Mouse (Mus musculus): Measurements from ENCODE around the gene Gm45713. TPM values are rescaled to one million over a fixed set of nuclear protein-coding genes. Genes with fewer than 3 reads are reported as not detected.
"Not testable (repeated sequence)": the region's sequence is repeated elsewhere in the genome, so short reads cannot be mapped to it uniquely, and the experiment has no call there.

Gm45713 gene
- polyA plus RNA-seq, 1 experiment from 2014 or later, result not detected

DNA sequence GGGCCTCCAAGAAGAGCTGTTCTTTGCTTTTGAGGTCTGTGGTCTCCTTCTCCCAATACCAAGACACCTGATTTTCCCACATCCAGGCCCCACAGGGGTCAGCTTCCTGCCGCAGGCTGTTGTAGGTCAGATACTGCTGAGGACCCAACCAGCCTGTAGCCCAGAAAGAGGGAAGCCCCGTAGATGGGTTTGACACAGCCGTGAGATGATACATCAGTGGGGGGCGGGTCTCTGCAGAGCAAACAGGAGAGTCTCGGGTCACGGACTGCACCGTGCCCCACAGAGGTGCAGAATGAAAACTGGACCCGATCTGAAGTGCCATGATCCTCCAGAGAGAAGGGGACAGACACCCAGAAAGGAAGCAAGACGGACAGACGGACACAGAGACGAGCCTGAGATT, 33.6 kb downstream of the Gm45713 start:
- H3K36me3 ChIP-seq, result no peaks in the 10 kb centered on the region
- WGBS, result 90% methylated on average over 11 of the region's 11 CpGs
- H3K4me3 ChIP-seq (replicated peaks), result no peak overlapping the region
- H3K9ac ChIP-seq (replicated peaks), result no peak overlapping the region
- no peak overlapping the region for H3K27ac ChIP-seq
- no peak overlapping the region for H3K4me2 ChIP-seq (replicated peaks)
- 0 out of 2 replicates have a peak, but pooled peaks cover 4% of the 10 kb centered on the region for H3K4me1 ChIP-seq (replicated peaks)
- H3K9me3 ChIP-seq, result no peaks in the 10 kb centered on the region
- H3K27me3 ChIP-seq, result no peaks in the 10 kb centered on the region
- ATAC-seq, result no peak

DNA sequence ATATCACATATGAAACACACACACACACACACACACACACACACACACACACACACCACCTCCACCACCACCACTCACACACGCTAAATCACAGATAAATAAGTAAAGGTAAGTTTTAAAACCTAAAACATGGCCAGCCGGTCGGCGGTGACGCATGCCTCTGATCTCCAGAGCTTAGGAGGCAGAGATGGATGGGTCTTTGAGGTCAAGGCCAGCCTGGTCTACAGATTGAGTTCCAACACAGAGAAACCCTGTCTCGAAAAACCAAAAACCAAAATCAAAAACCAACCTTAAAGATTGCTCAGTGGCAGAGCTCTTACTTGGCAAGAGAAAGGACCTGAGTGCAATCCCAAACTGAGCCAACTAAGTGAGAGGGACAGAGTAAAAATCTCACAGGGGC, 36.0 kb downstream of the Gm45713 start:
- WGBS, result 97% methylated on average over 6 of the region's 6 CpGs
- ATAC-seq, result no peak

DNA sequence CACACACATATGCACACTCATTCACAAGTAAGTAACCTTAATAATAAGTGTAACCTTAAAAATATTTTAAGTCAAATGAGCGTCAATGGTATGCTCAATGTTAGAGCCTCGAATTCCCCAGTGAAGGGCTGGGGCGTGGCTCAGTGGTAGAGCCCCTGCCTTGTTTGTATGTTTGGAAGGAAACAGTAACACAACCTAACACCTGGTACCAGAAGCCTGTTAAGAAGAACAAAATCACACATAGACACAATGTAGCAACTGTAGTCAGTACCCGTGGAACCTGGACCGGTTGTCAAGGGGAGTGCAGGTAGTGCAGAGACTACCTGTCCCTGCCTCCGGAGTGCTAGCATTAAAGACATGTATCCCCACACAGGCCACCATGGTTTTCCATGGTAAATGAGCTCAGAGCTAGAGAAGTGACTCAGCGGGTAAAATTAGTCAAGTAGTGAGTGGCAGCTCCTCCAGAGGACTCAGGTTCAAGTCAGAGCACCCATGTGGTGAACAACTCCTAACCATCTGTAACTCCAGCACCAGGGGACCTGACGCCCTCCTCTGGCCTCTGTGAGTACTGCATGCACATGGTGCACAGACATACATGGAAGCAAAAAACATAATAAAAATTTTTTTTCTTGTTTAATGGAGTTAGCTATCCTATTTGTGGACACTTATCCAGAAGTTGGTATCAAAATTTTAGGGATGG, 37.3 kb downstream of the Gm45713 start:
- H3K4me1 ChIP-seq (replicated peaks), result no peaks in the 10 kb centered on the region
- no peak overlapping the region for H3K4me3 ChIP-seq (replicated peaks)
- H3K27ac ChIP-seq, result no peak overlapping the region
- no peak overlapping the region for H3K9ac ChIP-seq (replicated peaks)
- H3K27me3 ChIP-seq, result no peaks in the 10 kb centered on the region
- no peak overlapping the region for H3K4me2 ChIP-seq (replicated peaks)
- WGBS, result 89% methylated on average over 8 of the region's 8 CpGs
- no peak for ATAC-seq
- no peaks in the 10 kb centered on the region for H3K36me3 ChIP-seq
- H3K9me3 ChIP-seq, result no peaks in the 10 kb centered on the region

More for the DNA sequence above, 36.0 kb downstream of the Gm45713 start:
- Histone ChIP-seq H3K9me3 (no peaks in the 10 kb centered on the region), H3K4me2 (replicated peaks) (no peak overlapping the region), H3K4me3 (replicated peaks) (no peak overlapping the region), H3K27me3 (no peaks in the 10 kb centered on the region), H3K36me3 (no peaks in the 10 kb centered on the region), H3K4me1 (replicated peaks) (no peaks in the 10 kb centered on the region), H3K27ac (no peak overlapping the region), H3K9ac (replicated peaks) (no peak overlapping the region)

DNA sequence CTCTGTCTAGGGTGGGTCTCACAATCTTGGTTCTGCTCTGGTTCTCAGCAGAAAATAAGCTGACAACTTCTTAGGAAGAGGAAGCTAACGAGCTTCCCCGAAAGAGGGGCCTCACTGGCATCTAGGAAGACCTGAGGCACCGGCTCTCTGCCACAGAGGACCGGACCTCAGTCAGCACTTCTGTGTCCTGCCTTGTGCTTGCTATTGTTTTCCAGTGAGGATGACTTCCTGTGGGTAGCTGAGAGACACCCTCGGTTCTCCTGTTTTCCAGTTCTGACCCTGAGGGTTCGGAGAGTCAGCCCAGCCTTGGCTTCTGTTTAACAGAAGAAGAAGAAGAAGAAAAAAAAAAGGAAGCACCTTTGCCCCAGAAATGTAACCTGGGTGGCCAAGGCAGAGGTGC, 38.6 kb downstream of the Gm45713 start:
- Histone ChIP-seq H3K9me3 (no peaks in the 10 kb centered on the region), H3K27ac (no peak overlapping the region), H3K36me3 (no peaks in the 10 kb centered on the region), H3K27me3 (no peaks in the 10 kb centered on the region), H3K9ac (replicated peaks) (no peak overlapping the region), H3K4me1 (replicated peaks) (no peaks in the 10 kb centered on the region), H3K4me3 (replicated peaks) (no peak overlapping the region), H3K4me2 (replicated peaks) (no peak overlapping the region)
- 80% methylated on average over 6 of the region's 6 CpGs for WGBS
- no peak for ATAC-seq

DNA sequence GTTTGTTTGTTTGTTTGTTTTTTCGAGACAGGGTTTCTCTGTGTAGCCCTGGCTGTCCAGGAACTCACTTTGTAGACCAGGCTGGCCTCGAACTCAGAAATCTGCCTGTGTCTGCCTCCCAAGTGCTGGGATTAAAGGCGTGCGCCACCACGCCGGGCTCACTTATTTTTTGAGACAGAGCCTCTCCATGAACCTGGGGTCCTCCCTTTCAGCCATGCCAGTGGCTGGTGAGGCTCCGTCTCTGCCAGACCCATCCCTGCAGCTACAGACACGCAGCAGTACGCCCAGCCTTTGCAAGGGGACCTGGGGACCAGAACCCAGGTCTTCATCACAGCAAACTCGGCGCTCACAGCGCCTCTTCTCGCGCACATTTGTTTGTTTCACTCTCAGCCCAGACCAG, 40.1 kb downstream of the Gm45713 start:
- not testable (repeated sequence) for H3K4me2 ChIP-seq (replicated peaks); H3K27me3 ChIP-seq; ATAC-seq; H3K36me3 ChIP-seq; H3K27ac ChIP-seq; H3K9ac ChIP-seq (replicated peaks); H3K9me3 ChIP-seq; H3K4me3 ChIP-seq (replicated peaks)
- WGBS, result 94% methylated on average over 14 of the region's 14 CpGs
- peaks cover 11% of the 10 kb centered on the region for H3K4me1 ChIP-seq (replicated peaks)

DNA sequence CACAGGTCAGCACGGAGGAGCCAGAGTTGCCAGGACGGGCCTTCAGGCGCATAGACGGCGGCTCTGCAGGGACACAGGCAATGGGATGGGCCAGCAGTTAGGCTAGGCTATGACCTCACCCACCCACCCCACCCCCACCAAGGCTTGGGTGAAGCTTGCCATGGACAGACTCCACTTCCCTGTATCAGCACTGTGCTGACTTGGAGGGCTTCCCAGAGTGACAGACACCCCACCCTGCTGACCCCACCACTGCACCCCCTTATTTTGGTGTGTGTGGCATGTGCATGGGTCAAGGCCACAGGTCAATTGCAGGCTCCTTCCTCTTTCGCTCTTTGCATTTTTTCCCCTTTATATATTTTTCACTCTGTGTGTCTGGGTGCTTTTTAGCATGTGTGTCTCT, 40.7 kb downstream of the Gm45713 start:
- no peaks in the 10 kb centered on the region for H3K36me3 ChIP-seq
- 0 out of 2 replicates have a peak, but pooled peaks cover 5% of the 10 kb centered on the region for H3K27me3 ChIP-seq
- H3K4me1 ChIP-seq (replicated peaks), result peaks cover 13% of the 10 kb centered on the region
- WGBS, result 92% methylated on average over 6 of the region's 6 CpGs
- no peak overlapping the region for H3K27ac ChIP-seq
- H3K4me3 ChIP-seq (replicated peaks), result no peak overlapping the region
- no peak overlapping the region for H3K4me2 ChIP-seq (replicated peaks)
- H3K9me3 ChIP-seq, result no peaks in the 10 kb centered on the region
- ATAC-seq, result no peak
- no peak overlapping the region for H3K9ac ChIP-seq (replicated peaks)

DNA sequence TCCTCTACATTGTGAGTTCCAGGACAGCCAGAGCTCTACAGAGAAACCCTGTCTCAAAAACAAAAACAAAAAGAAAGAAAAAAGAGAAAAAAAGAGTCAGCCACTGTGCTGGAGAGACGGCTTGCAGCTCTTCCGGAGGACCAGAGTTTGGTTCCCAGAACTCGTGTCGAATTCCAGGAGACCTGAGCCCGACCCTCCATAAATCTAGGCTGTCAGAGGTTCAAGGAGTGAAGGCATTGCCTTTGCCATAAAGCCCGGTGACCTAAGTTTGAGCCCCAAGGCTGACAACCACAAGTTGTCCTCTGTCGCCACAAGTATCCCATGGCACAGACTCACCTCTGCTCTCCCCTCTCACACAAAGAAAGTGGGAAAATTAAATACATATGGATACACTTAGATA, 41.9 kb downstream of the Gm45713 start:
- peaks cover 13% of the 10 kb centered on the region for H3K4me1 ChIP-seq (replicated peaks)
- H3K4me2 ChIP-seq (replicated peaks), result no peak overlapping the region
- 76% methylated on average over 7 of the region's 7 CpGs for WGBS
- no peak overlapping the region for H3K27ac ChIP-seq
- no peak overlapping the region for H3K4me3 ChIP-seq (replicated peaks)
- no peak overlapping the region for H3K9ac ChIP-seq (replicated peaks)
- no peaks in the 10 kb centered on the region for H3K9me3 ChIP-seq
- H3K36me3 ChIP-seq, result no peaks in the 10 kb centered on the region
- no peak for ATAC-seq
- 0 out of 2 replicates have a peak, but pooled peaks cover 5% of the 10 kb centered on the region for H3K27me3 ChIP-seq

DNA sequence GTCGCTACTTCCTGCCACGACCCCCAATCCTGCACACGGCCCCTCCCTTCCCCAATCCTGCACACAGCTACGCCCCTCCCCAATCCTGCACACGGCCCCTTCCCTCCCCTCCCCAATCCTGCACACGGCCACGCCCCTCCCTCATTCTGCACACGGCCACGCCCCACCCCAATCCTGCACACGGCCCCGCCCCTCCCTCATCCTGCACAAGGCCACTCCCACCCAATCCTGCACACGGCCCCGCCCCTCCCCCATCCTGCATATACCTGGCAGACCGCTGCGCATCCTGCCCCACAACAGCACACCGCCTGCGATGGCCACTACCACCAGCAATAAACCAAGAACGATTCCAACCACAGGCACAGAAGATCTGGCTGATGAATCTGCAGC, 42.5 kb downstream of the Gm45713 start:
- no peak for ATAC-seq
- H3K9ac ChIP-seq (replicated peaks), result no peak overlapping the region
- no peak overlapping the region for H3K27ac ChIP-seq
- no peak overlapping the region for H3K4me3 ChIP-seq (replicated peaks)
- H3K4me1 ChIP-seq (replicated peaks), result peaks cover 13% of the 10 kb centered on the region
- no peaks in the 10 kb centered on the region for H3K36me3 ChIP-seq
- H3K27me3 ChIP-seq, result 0 out of 2 replicates have a peak, but pooled peaks cover 5% of the 10 kb centered on the region
- no peaks in the 10 kb centered on the region for H3K9me3 ChIP-seq
- 33% methylated on average over 18 of the region's 18 CpGs for WGBS
- no peak overlapping the region for H3K4me2 ChIP-seq (replicated peaks)

DNA sequence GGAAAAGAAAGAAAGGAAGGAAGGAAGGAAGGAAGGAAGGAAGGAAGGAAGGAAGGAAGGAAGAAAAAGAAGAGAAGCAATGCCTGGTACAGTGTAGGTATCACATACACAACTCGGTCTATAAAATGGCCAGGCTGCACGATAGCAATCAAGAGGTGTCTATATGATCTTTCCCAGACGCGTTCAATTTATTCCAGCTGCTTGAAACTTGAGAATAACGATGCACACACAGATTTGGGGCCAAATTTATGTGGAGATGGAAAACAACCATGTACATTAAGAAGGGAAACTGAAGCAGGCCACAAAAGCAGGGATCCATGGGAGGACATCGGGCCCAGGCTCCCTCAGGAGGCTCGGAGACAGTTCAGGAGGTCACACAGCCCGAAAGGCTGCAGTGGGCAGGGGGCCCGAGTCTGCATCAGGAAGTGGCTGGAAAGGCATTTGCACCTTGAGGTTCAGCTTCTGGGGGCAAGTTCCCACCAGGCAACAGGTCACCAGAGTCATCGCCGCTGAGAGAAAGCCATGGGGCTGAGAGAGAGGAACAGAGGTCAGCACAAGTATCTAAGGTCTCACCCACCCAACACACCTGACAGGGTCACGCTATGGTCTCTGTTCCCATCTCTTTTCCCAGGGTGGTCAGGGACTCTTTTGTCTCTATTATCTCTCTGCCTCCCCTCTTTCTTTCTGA, 43.1 kb downstream of the Gm45713 start:
- Histone ChIP-seq H3K4me1 (replicated peaks) (peaks cover 13% of the 10 kb centered on the region), H3K9me3 (no peaks in the 10 kb centered on the region), H3K4me2 (replicated peaks) (no peak overlapping the region), H3K27ac (no peak overlapping the region), H3K4me3 (replicated peaks) (no peak overlapping the region), H3K27me3 (0 out of 2 replicates have a peak, but pooled peaks cover 5% of the 10 kb centered on the region), H3K9ac (replicated peaks) (no peak overlapping the region), H3K36me3 (no peaks in the 10 kb centered on the region; the same call in 1 of the 2 replicates)
- ATAC-seq, result no peak
- 61% methylated on average over 12 of the region's 12 CpGs for whole genome bisulfite sequencing

DNA sequence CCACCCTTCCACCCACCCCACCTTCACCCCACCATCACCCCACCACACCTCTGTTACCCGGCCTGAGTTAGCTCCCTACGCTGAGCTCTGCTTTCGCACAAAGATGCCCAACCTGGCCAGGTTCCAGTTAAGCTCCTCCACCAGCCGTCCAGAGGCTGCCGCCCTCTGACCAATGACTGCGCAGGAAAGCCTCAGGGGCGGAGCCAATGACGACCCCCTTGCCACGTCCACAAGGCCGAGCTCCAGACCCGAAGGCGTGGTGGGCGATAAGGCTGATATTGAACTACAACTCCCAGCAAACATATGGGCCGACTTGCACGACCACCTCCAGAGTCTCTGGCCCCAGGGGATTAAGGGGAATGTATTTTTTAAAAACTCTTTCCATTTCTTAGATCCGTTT, 44.0 kb downstream of the Gm45713 start, which contains the start of gene Rcn3:
Gene Rcn3, minus strand, starts transcription at position 174 of the 400 bp plus-strand sequence.
- Histone ChIP-seq H3K4me2 (replicated peaks) (peak within 1 kb of the TSS; percentile 61), H3K27ac (0 out of 2 replicates have a peak within 1 kb of the TSS, but pooled peaks have one; percentile 14), H3K4me3 (replicated peaks) (peak within 1 kb of the TSS; percentile 43), H3K36me3 (peaks cover 6% of the 10 kb centered on the region; the same call in 1 of the 2 replicates), H3K9me3 (no peaks in the 10 kb centered on the region), H3K4me1 (replicated peaks) (peaks cover 13% of the 10 kb centered on the region), H3K9ac (replicated peaks) (peak within 1 kb of the TSS; percentile 53), H3K27me3 (0 out of 2 replicates have a peak, but pooled peaks cover 5% of the 10 kb centered on the region)
- ATAC-seq, result peak; percentile 97
- 1% methylated on average over 16 of the region's 16 CpGs for WGBS

DNA sequence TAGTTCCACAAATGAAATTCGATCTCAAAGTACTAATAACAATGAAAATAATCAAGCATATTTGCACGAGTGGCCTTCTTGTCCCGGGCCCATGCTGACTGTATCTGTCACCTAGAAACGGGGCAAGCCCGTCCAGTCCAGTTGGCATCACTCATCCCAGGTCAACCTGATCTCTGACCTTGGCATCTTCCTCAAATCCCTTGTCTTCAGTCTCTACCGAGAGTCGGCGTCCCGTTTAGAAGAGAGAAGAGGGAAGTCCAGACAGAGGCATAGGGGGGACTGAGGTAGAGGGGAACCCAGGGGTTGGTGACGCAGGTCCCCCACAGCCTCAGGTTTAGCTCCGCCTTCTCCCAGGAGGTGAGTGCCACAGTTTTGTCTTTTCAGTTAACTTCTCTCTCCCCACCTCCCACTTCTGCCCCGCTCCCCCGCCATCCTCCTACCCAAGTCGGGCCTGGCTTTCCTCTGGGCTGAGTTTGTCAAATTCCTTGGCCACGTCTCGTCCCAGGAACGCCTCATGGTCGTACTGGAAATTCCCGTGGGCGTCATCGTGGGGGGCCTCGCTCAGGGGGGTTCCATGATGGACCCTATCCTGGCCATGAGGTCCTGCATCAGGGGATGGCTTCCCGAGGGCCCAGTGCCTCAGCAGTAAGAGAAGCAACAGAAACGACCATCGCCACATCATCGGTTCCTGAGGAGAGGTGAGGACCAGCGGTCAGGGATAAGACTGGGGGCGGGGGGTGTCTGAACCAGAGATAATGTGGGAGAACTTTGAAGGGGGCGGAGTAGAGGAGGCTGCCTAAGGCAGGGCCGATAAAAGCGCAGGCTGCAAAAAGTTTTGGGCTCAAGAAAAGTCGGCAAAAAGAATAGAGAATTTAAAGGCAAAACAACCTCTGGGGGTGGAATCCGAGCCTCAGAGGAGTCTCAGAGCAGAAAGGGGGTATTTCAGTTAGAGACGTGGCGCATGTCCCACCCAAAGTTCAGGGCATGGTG, 44.7 kb downstream of the Gm45713 start:
- H3K9ac ChIP-seq (replicated peaks), result peak overlapping the region; percentile 53
- H3K27me3 ChIP-seq, result 0 out of 2 replicates have a peak, but pooled peaks cover 5% of the 10 kb centered on the region
- H3K27ac ChIP-seq, result 0 out of 2 replicates have a peak overlapping the region, but pooled peaks have one; percentile 14
- H3K4me3 ChIP-seq (replicated peaks), result peak overlapping the region; percentile 43
- peak; percentile 62 for ATAC-seq
- H3K4me2 ChIP-seq (replicated peaks), result peak overlapping the region; percentile 61
- H3K36me3 ChIP-seq, result peaks cover 13% of the 10 kb centered on the region
- H3K9me3 ChIP-seq, result no peaks in the 10 kb centered on the region
- H3K4me1 ChIP-seq (replicated peaks), result peaks cover 13% of the 10 kb centered on the region
- WGBS, result 17% methylated on average over 35 of the region's 35 CpGs
